Mouse (Mus musculus) kidney, embryonic 16.5 days (tissue): ENCODE results near the gene Tcte1. TPM values are rescaled to one million over a fixed set of nuclear protein-coding genes. Genes with fewer than 3 reads are reported as not detected.
A peak's percentile ranks its signal among the peaks of the same experiment; 100 is the strongest.

Experiments
- ATAC-seq: fragments of 200-750 bp; cut with Nextera tagmentation; 2 replicates; pipeline ENCODE4 v1.8.0; 2017; ENCODE audit warnings: moderate TSS enrichment; ENCODE audit not compliant: low FRiP score, low TSS enrichment
- H3K27ac ChIP-seq: fragments of 300-500 bp; sonication (generic); 2 replicates; pipeline ENCODE4 v1.5.1; 2014; ENCODE audit warnings: low read length
- H3K27me3 ChIP-seq: fragments of 300-500 bp; sonication (generic); 2 replicates; pipeline ENCODE4 v1.6.1; 2014; ENCODE audit warnings: low read length, control low read depth, mixed read lengths; ENCODE audit not compliant: insufficient read depth
- H3K36me3 ChIP-seq: fragments of 300-500 bp; sonication (generic); 2 replicates; pipeline ENCODE4 v1.6.1; 2014; ENCODE audit warnings: low read length, control low read depth, mixed read lengths; ENCODE audit not compliant: insufficient read depth
- H3K4me1 ChIP-seq: fragments of 300-500 bp; sonication (generic); 2 replicates; pipeline ENCODE4 v1.6.1; 2014; ENCODE audit warnings: low read length, control low read depth, mixed read lengths; ENCODE audit not compliant: insufficient read depth
- H3K4me2 ChIP-seq: fragments of 300-500 bp; sonication (generic); replicated peaks from 2 replicates; pipeline ENCODE4 v1.6.1; 2014; ENCODE audit warnings: low read depth, low read length
- H3K4me3 ChIP-seq: fragments of 300-500 bp; sonication (generic); 2 replicates; pipeline ENCODE4 v1.5.1; 2014; ENCODE audit warnings: mild to moderate bottlenecking, low read length
- H3K9ac ChIP-seq: fragments of 300-500 bp; sonication (generic); replicated peaks from 2 replicates; pipeline ENCODE4 v1.6.1; 2014; ENCODE audit warnings: low read length
- H3K9me3 ChIP-seq: fragments of 300-500 bp; sonication (generic); 2 replicates; pipeline ENCODE4 v1.6.1; 2016; ENCODE audit warnings: low read length, control low read depth
- WGBS: fragments of 180-500 bp; shearing (Covaris S2); extraction: QIAGEN DNeasy Blood & Tissue Kit; methylation state at CpG from one replicate; pipeline ENCODE4 v1.1.7; 2014; 5-methylcytosine and 5-hydroxymethylcytosine counted together
- polyA plus RNA-seq: library from polyadenylated mRNA; unstranded; fragments of >200 nt; fragmentation: Nextera tagmentation; extraction: Ambion mirVana; gene quantifications from 2 replicates; pipeline ENCODE4 v1.2.1, GENCODE M21; 2015

The Tcte1 gene
- polyA plus RNA-seq, 1 experiment from 2014 or later: 0.81 TPM

DNA sequence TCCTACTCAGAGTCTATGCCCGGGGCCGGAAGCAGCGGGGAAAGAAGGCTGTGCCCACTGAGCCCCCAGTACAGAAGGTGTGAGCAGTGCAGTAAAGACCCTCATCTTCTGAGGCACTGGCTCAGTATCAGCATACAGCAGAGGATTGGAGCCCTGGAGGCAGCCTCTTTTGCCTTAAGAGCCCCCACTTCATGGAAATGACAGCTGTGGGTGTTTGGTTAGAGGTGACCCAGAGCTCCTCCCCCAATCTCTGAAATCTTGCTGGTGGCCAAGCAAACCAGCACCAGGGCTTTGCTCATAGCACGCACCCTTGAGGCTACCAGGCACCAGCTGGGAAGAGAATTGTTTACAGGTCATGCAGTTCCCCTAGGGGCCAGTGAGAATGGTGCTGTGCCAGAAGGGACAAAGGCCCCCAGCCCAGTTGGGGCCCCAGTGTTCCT is 43.9 kb downstream of the Tcte1 start:
- peaks cover 50% of the 10 kb centered on the region for H3K4me1 ChIP-seq
- peak overlapping the region; percentile 6; the same call in 1 of the 2 replicates for H3K9ac ChIP-seq
- H3K27me3 ChIP-seq: no peaks in the 10 kb centered on the region
- no peak overlapping the region for H3K4me3 ChIP-seq
- H3K36me3 ChIP-seq: peaks cover 53% of the 10 kb centered on the region
- no peak overlapping the region for H3K4me2 ChIP-seq
- no peak for ATAC-seq
- 26% methylated on average over 4 of the region's 4 CpGs for WGBS
- H3K27ac ChIP-seq: peak overlapping the region; percentile 20; the same call in 1 of the 2 replicates
- H3K9me3 ChIP-seq: no peaks in the 10 kb centered on the region

DNA sequence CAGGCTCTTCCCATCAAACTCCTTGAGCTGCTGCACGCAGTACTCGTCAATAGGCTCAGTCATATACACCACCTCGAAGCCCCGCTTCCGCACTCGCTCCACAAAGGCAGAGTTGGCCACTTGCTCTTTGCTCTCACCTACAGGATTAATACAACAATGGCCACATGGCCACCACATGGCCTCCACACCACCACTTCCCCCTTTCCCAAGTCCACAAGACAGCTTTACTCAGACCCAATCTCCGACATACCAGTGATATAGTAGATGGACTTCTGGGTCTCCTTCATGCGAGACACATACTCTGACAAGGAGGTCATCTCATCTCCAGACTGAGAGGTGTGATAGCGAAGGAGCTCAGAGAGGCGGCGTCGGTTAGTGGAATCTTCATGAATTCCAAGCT is 45.8 kb downstream of the Tcte1 start:
- no peak overlapping the region for H3K9ac ChIP-seq
- H3K9me3 ChIP-seq: no peaks in the 10 kb centered on the region
- peaks cover 53% of the 10 kb centered on the region for H3K36me3 ChIP-seq
- H3K27ac ChIP-seq: no peak overlapping the region
- WGBS: 83% methylated on average over 12 of the region's 12 CpGs
- H3K27me3 ChIP-seq: no peaks in the 10 kb centered on the region
- no peak for ATAC-seq
- H3K4me1 ChIP-seq: peaks cover 50% of the 10 kb centered on the region
- no peak overlapping the region for H3K4me2 ChIP-seq
- no peak overlapping the region for H3K4me3 ChIP-seq

DNA sequence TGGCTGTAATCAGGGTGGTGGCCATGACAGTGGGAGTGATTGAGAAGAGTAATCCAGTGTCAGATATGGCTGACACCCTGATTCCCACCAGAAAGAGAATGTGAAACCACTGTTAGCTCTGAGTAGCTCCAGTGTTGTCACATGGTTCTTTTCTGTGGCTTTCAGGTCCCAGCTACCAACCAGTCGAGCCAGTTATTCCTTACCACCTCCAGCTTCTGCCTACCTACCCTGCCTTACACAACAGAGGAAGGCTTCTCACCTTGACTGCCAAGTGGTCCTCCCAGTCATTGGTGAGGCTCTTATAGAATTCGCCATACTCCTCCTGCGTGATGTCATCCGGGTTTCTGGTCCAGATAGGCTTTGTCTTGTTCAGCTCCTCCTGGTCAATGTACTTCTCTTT is 46.8 kb downstream of the Tcte1 start:
- Histone ChIP-seq H3K27me3 (no peaks in the 10 kb centered on the region), H3K4me1 (peaks cover 54% of the 10 kb centered on the region), H3K9me3 (no peaks in the 10 kb centered on the region), H3K4me3 (no peak overlapping the region), H3K27ac (no peak overlapping the region), H3K36me3 (peaks cover 53% of the 10 kb centered on the region), H3K9ac (no peak overlapping the region), H3K4me2 (no peak overlapping the region)
- ATAC-seq: no peak
- WGBS: 85% methylated on average over 4 of the region's 4 CpGs

DNA sequence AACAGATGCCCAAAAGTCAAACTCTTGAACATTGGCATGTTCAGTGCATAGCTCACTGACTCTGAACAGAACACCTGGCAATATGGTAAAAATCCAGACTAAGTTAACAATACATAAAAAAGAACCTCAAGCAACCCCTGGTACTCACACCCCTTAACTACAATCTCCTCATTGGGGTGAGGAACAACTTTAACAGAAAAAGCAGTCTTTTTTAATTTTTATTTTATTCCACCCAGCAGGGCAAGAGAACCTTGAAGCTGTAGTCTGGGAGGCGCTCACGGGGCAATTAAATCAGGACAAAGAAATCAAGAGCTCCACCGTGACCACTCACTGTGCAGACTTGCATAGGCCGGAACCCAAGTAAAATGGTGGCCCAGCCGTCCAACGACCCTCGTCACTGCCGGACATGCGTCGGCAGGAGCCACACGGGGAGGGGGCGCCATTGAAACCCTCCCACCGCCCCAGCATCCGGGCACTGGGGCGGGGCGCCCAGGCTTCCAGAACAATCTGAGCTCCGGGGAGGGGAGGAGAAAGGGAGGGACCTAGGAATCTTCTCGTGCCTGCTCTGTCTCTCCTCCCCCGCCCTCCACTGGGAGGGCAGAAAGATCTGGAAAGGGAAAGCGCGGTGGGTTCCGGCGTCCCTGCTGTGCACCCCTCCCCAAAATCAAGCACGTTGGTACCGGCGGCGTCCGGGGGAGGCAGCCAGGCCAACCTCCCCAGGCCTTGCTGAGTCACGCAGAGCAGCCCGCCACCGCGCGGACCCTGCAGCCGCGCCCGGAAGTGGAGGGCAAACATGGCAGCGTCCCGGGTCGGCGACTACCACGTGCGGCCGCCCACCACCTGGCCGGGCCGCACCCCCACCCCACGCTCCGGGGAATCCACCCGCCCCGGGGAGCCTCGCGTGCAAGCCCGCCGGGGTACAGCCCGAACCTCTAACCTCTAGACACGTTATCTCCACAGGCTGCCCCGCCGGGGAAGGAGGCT is 49.2 kb downstream of the Tcte1 start:
- under 1% methylated on average over 55 of the region's 57 CpGs for WGBS
- Histone ChIP-seq H3K36me3 (peaks cover 41% of the 10 kb centered on the region), H3K4me1 (peaks cover 43% of the 10 kb centered on the region), H3K27me3 (no peaks in the 10 kb centered on the region), H3K9ac (peak overlapping the region; percentile 100), H3K27ac (peak overlapping the region; percentile 98), H3K4me2 (peak overlapping the region; percentile 72), H3K4me3 (peak overlapping the region; percentile 100), H3K9me3 (no peaks in the 10 kb centered on the region)
- peak; percentile 62 for ATAC-seq

DNA sequence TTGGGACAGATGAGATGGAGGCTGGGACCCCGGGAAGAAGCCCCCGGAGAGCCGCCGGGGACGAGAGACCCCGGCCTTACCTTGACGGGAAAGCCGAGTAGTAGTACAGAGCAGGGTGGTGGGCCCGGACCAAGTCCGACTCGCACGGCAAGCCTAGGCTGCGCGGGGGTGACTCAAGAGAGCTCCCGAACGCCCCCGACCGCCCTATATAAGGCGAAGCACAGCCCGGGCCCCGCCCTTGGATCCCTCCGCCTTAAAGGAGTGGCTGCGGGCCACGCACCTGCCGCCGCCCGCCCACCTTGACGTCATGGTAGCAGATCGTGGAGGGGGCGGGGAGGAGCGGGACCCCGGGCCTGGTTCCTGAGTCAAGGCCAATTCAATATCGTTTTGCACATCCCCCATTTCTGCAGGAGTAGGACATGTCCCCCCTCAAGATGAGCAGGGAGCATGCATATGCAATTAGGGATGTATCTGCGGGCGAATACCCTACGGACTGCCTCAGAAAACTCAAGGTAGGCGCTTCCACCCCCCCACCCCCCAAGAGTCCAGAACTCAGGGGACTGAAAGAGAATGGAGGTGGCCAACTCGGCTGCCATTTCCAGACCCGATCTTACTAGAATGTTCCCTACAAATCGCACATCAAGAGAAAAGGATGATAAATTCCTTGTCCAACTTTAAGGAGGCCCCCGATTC is 50.0 kb downstream of the Tcte1 start, which contains the start of gene Hsp90ab1:
Hsp90ab1 (minus strand) TSS at position 185 of the 693 bp plus-strand sequence.
- peak; percentile 88 for ATAC-seq
- H3K4me2 ChIP-seq: peak within 1 kb of the TSS; percentile 72
- peaks cover 43% of the 10 kb centered on the region for H3K4me1 ChIP-seq
- H3K36me3 ChIP-seq: peaks cover 35% of the 10 kb centered on the region
- H3K27ac ChIP-seq: peak within 1 kb of the TSS; percentile 98
- H3K27me3 ChIP-seq: no peaks in the 10 kb centered on the region
- H3K9me3 ChIP-seq: no peaks in the 10 kb centered on the region
- WGBS: under 1% methylated on average over 41 of the region's 41 CpGs
- H3K9ac ChIP-seq: peak within 1 kb of the TSS; percentile 100
- H3K4me3 ChIP-seq: peak within 1 kb of the TSS; percentile 100

DNA sequence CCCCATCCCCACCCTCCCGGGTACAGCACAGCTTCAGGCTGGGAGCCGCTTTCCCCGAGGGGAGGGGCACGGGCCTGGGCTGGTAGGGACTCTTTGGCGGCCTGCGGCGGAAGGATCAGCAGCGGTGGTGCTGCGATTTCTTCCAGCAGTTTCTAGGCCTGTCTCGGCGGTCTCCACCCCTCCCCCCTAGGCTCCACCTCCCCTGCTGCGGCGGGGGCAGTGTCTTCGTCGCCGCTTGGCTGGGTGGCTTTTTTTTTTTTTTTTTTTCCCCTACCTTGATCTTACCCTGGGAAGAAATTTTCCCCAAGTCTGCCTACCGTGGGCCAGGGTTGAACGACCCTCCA is 50.5 kb downstream of the Tcte1 start:
- peak; percentile 67 for ATAC-seq
- H3K27me3 ChIP-seq: no peaks in the 10 kb centered on the region
- WGBS: under 1% methylated on average over 18 of the region's 18 CpGs
- no peaks in the 10 kb centered on the region for H3K9me3 ChIP-seq
- H3K4me2 ChIP-seq: peak overlapping the region; percentile 62
- peak overlapping the region; percentile 98 for H3K27ac ChIP-seq
- H3K4me1 ChIP-seq: peaks cover 43% of the 10 kb centered on the region
- H3K9ac ChIP-seq: peak overlapping the region; percentile 100
- peaks cover 30% of the 10 kb centered on the region for H3K36me3 ChIP-seq
- peak overlapping the region; percentile 100 for H3K4me3 ChIP-seq

DNA sequence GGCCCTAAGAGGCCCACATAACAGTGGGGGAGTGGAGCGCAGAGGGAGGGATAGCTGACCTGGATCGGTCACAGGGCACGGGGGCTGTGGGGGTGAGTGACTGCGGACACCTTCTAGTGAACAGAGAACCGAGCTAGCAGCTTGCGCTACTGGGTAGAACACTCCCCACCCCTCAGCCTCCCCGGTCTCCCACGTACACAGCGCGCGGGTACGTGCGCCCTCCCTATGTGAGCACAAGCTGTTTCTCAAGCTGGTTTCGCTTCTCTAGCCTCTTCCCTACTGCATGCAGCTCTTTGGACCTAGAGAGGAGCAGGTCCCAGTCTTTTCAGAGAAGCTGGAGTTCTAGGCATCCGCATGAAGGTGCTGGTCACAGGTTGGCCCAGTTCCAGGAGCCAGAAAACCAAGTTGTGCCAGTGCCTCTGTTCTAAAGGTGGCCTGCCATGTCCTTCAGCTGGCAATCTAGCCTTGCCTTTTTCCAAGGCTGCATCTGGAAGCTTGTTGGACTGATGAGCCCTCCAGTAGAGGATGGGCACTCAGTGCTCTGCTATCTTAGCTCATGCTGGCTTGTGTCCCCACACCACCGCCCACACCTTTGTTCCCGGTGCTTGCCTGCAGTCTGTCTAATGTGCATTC is 51.0 kb downstream of the Tcte1 start:
- Histone ChIP-seq H3K9me3 (no peaks in the 10 kb centered on the region), H3K4me1 (peaks cover 40% of the 10 kb centered on the region), H3K36me3 (peaks cover 25% of the 10 kb centered on the region), H3K9ac (peak overlapping the region; percentile 100), H3K27ac (peak overlapping the region; percentile 98), H3K4me3 (peak overlapping the region; percentile 100), H3K4me2 (peak overlapping the region; percentile 62), H3K27me3 (no peaks in the 10 kb centered on the region)
- peak; percentile 64 for ATAC-seq
- 2% methylated on average over 17 of the region's 17 CpGs for WGBS

DNA sequence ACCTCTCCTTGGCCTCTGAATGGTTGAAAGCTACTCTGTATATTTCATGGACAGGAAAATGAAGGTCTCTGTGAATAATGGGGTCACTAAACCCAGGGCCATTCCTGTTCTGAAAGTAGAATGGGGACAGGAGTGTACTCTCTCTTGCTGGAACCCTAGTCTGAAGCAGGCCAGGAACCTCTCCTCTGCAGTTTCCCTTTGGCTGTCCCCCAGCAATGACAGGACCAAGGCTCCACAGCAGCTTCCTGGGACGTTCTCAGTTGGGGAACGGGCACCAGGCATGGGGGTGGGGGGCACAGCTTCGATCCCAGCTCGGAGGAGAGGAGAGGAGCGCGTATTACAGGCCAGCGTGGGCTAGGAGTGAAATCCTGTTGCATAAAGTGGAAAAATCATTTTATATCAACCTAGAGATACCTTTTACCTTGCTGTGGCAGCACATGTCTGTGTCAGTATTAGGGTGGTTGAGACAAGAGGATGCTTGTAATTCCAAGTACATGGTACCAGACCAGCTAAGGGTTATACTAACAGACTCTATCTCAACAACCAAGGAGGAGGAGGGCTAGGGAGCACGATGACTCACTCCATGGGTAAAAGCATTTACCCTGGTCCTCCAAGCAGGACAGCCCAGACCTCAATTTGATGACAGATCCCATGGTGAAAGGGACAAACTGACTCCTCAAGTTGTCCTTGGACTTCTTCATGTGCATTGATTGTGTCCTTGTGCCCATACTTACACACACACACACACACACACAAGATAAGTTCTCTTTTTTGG is 52.1 kb downstream of the Tcte1 start:
- Histone ChIP-seq H3K36me3 (peaks cover 14% of the 10 kb centered on the region), H3K9me3 (no peaks in the 10 kb centered on the region), H3K9ac (peak overlapping the region; percentile 100; the same call in 1 of the 2 replicates), H3K4me3 (no peak overlapping the region), H3K27me3 (no peaks in the 10 kb centered on the region), H3K27ac (peak overlapping the region; percentile 98), H3K4me2 (no peak overlapping the region), H3K4me1 (peaks cover 29% of the 10 kb centered on the region)
- no peak for ATAC-seq
- WGBS: 94% methylated on average over 8 of the region's 8 CpGs

DNA sequence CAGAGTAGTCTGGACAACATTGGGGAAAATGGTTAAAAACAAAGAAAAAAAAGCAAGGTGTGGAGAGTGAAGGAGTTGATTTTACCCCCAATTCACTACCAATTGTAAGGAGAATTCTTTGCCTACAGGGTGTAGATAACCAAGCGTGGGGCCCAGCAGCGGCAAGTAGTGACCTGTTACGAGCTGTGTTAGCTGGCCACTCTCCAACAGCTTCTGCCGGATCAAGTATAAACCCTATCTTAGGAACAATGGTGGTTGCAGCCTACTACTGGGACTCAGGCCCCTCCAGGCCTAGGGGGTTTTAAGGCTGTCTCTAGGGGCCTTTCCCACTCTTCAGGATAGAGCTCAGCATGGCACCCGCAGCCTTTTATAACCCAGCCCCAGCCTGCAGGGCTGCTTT is 55.0 kb downstream of the Tcte1 start:
- Histone ChIP-seq H3K4me1 (peaks cover 21% of the 10 kb centered on the region), H3K9ac (no peak overlapping the region), H3K36me3 (no peaks in the 10 kb centered on the region), H3K4me3 (no peak overlapping the region), H3K27ac (peak overlapping the region; percentile 9; the same call in 1 of the 2 replicates), H3K4me2 (no peak overlapping the region), H3K27me3 (no peaks in the 10 kb centered on the region), H3K9me3 (no peaks in the 10 kb centered on the region)
- WGBS: 67% methylated on average over 5 of the region's 5 CpGs
- no peak for ATAC-seq
